Mouse (Mus musculus) yolk sac, embryonic 10.5 days (tissue): Measurements from ENCODE around the gene Glra1.
"Not testable (repeated sequence)": the region's sequence is repeated elsewhere in the genome, so short reads cannot be mapped to it uniquely, and the experiment has no call there.

Experiments used
- DNase-seq: peaks from one replicate; pipeline ENCODE4 v3.0.0-alpha.2; 2017; ENCODE audit warnings: low spot score

Glra1 gene

DNA sequence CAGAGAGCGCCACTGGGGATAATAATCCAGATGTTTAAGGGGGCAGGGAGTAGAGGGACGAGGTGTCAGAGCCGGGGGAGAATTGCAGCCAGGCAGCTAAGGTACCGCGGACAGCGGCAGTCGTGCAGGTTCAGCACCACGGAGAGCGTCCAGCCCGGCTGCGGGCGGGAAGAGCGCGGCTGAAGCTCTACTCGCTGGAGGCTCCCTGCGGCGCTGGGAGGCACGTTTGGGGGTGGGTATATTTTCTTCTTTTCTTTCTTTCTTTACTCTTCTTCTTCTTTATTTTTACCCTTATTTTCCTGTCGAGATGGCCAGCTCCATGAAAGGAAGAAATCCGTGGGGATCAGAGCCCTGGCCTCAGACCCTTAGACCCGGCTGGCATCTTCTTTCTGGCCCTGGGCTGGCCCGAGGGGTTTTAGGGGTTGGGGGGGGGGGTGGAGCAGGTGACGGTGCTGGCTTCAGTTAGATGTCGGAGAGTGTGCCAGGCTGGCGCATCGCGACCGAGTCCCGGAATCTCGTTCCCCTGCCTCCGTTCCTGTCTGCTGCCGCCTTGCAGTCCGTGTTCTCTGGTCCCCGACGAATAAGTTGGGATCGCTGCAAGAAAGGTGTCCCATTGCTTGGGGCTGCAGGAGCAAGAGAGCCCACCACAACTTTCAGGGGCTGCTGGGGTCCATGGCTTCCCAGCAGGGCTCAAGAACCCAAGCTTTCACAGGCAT is at the start of gene Glra1:
Glra1 (minus strand) TSS at position 391 of the 716 bp plus-strand sequence.
- peak; percentile 67 for DNase-seq

DNA sequence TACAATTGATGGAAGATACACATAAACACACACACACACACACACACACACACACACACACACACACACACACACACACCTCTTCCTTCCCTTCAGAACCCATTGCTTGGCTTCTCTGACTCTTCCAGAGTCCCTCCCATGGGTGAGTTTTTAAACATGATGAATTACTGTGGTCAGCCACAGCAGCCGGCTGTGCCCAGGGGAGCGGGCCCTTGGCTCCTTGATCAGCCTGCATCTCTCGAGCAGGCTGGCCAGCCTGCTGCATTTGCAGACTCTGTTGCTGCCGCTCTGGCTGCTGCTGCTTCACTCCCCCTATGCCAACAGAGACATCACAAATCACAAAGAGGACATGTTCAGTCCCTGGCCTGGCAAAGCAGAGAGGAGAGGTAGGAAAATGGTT is 29.0 kb upstream of the Glra1 start:
- no peak for DNase-seq

DNA sequence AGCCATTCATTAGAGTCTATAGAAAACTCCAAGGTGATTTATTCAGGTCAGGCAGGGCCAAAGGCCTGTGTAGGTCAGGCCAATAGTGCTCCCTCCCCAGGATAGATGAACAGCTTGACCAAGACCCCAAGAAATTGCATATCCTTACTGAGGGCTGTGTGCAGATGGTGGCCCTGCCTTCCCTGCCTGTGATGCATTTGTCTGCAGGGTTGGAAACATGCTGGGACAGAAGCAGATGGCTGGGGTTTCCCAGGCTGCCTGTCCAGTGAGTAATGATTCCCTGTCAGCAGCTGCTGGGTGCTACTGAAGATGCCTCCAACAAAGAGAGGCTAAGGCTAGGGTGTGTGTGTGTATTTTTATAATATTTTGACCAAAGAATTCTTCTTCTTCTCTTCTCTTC is 25.9 kb upstream of the Glra1 start:
- DNase-seq: peak; percentile 3

DNA sequence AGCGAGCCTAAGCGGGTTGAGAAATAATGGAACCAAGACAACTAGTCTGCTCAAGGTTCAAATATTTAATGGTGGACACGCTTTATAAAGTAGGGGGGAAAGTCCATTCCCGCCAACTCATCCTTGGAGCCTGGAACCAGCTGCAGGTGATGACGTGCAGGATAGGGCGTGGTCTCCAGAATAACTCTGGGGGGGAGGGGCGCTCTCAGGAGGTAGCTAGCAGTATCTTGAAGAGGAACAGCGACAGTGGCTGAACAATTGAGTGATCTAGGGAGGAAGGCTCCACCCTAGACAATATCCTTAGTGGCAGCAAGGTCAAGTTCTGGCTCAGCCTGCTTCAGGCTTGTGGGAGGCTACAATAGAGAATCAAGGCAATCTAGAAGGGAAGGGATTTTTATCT is 6.6 kb upstream of the Glra1 start:
- DNase-seq: not testable (repeated sequence)

DNA sequence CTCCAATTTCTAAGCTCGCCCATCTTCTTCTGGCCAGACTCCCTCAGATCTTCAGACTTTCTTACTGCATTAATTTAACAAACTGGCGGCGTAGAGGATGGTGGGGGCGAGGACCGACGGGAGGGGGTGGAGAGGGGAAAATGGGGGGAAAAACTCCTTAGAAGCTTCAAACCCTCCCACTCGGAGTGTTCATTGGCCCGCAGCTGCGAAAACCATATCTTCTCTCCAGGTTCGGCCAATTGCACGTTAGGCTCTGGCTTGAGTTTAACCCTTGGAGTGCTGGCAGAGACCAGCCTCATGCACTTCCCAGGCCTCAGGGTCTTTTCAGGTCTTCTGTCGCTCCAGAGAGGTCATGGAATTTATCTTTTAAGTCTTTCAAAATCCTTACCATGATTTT is 524 bp upstream of the Glra1 start:
- DNase-seq: no peak

DNA sequence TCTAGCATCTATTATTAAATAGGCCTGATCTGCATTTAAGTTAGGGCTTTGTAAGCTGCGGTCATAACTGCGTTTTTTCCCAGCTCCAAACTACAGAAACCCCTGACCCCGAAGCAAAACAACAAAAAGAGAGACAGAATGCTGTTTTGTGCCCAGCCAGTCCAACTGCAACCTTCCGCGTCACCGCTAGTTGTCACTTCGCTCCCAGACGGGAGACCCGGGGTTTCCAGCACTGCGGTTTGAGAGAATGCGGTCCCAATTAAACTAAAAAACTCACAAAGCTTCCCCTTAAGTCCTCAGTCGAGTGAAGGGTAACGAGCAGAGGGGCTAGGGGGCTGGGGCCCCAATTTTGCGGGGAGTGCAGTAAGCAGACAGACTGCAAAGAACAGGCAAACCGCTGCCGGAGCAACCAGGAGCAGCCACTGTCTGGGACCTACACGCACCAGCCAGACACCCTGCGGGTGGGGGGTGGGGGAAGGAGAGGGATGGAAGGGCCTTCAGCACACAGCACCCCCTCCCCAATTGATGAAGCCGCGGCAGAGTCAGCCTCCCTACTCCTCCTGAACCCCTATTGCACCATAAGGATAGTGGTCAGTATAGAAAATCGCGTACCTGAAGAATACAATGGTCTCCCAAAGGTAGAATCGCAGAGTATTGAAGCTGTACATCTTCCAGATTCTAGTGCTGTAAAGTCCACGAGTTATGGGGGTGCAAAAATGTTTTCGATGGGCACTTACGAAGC is 761 bp downstream of the Glra1 start:
- DNase-seq: no peak

DNA sequence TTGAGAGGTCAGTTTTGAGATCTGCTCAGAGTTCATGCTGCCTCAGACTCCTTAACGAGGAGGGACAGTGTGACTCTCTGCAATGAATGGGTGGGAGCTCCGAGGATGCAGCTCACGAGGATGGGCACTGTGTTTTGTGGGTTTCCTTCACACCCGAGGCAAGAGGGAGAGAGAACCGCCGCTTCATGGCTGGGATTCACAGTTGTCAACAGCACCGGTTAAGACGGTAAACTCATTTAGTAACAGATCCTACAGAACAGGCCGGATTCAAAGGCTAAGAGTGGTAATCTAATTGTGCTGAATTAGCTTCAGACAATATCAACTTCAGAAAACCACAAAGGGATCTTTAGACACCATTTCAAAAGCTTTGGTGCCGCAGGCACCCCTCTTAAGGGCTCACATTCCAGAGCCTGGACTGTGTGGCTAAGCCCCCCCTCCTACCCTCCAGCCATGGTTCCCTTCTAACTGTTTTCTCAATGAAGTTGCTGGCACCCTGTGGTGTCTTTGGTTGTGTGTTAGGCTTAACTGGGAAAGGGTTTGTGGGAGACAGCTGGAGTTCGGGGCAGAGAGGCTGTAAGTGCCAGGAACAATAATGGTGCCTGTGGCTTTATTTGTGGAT is 6.4 kb downstream of the Glra1 start:
- DNase-seq: no peak

DNA sequence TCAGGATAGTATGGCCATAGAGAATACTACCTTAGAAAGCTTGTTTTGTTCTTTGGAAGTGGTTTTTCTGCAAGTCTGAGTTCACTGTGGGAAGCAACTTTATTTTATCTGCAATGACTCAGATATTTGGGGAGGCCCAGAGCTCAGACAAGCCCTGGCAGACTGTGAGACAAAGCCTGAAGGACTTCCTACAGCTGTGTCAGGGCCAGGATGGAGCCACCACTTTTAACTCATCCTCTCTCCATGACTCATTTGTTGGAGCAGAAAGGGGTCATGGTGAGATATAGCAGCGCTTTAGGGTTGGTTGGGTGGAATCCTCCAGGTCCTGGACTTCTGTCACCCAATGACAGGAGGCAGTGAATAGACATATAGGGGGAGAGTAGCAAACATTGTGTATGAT is 12.3 kb downstream of the Glra1 start:
- DNase-seq: no peak

DNA sequence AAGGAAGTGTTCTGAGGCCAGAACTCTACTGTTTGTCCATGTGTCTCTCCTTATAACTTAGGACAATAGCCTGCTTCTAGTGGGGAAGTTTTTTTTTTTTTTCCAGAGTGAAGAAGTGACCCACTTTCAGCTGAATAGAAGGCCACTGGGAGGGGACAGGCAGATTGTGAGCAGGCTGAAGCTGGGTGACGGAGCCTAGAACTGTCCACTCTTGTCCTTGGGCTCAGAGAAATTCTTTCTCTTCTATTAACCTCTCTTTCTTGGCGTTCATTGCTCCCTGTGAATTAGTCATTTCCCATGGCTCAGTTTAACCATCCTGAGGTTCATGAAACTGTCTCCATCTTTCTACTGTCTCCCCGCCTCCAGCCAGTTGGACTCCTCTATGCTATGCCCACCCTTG is 13.6 kb downstream of the Glra1 start:
- DNase-seq: no peak

DNA sequence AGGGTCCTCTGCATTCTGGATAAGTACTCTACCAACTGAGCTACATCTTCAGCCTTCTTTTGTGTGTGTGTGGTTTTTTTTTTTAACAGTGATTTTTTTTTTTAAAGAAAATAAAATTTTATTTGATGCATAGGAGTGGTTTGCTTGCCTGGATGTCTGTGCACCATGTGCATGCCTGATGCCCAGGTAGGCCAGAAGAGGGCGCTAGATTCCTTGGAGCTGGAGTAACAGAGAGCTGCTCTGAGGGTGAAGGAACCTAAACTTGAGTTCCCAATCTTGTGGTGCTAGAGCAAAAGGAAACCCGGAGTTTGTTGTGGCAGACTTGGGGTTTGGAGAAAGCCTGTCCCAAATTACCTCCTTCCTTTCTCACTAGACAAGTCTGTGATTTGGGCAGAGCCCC is 16.8 kb downstream of the Glra1 start:
- no peak for DNase-seq

DNA sequence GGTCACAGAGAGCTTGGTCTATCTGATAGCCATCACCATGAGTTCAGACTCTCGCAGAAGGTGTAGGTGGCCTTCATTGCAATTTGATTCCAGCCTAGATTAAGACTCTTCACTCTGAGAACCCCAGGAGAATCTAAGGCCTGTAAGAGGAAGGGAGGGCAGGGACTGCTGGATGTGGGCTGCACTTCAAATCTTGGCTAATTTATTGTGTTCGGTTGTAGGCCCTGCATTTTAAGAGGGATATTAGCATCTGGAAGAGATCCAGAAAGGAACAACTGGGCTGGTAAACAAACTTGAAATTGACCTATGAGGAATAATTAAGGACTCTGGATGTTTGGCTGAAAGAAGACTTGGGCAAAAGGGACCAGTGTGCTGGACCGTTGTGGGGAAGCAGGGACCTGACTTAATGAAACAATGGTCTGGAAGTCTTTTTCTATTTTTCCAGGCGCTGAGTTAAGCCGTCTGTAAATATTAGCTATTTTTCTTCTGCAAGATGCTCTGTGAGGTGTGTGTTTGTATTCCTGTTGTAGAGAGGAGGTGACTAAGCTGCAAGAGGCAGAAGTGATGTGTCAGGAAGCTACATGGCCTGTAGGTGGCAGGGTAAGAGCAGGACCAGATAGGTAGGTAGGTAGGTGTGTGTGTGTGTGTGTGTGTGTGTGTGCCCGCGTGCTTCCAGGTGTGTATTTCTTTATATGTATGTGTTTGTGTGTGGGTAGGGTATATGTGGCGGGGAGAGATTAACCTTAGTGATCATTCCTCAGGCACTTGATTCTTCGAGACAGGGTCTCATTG is 18.4 kb downstream of the Glra1 start:
- no peak for DNase-seq

DNA sequence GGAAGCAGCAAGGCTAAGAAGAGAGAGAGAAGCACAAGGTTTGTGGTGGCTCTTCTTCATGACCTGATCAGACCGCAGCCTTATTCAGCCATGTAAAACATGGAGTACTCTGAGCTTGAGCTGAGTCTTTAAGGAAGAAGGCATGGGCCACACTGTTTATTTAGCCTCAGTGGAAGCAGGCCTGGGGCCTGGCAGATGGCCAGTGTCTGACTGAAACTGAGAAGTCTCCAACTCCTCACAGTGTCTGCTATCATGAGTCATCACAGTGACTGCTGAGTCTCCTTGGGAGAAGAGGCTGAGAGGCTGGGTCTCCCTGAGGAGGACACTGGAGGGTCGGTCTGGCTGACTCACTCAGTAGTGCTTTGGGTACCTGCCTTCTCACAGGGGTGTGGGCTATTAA is 33.6 kb downstream of the Glra1 start:
- DNase-seq: no peak

DNA sequence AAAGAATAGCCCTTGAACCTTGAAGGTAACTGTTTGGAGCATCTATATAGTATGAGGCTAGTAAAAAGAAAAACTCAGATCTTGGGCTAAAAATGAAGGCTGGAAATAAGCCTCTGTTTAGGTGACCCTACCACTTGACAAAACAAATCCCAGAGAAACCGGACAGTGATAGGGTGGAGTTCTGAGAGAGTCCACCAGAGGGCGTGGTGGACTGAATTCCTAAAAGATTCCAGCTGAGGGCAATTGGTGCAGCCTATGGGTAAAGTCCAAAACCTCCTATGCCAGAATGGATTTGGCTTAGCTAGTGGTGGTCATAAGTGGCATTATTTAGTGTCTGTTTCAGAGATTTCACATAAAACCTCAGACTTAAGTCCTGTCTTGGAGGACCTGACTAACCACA is 36.9 kb downstream of the Glra1 start:
- DNase-seq: no peak

DNA sequence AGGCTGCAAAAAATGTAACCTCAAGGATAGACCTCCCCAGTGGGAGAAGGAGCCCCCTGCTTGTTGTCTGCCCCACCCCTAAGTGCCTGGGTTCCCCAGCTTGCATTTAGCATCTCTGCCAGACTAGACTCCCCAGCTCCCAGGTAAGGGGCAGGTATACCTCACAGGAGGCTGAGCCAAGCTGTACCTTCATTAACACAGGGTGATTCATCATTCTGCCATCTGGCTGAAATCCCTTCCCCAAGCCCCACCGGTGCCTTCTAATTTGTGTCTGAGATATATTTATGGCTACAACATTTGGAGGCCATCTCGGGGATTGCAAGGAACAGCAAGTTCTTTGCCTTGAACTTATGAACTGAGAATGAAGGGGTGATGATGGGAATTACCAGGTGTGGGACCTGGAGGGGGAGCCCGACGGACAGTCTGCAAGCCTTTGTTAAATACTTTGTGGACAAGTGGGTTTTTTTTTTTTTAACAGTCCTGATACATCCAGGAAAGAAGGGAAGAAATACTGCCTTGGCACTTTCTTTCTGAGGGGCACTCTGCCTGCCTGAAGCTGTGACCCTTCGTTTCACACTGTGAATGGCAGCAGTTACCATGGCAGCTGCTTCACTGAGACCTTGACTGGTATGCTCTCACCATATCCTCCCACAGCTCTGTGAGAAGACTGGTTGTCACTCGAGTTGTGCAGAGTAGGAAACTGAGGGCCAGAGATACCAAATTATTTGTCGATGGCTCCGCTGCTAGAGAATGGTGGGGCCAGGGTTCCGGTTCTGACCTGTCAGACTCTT is 41.5 kb downstream of the Glra1 start:
- DNase-seq: no peak

DNA sequence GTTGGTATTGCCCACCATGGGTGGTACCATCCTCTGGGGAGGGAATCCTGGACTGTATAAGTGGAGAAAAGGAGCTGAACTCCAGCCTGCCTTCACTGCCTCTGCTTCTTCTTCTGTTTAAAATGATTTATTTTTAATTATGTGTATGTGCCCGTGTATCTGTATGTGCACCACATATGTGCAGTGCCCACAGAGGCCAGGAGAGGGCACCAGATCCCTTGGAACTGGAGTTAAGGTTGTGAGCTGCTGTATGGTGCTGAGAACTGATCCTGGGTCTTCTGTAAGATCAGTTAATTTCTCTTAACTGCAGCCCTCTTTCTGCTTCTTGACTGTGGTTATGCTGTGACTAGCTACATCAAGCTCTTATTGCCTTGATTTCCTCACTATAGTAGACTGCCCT is 62.3 kb downstream of the Glra1 start:
- no peak for DNase-seq

DNA sequence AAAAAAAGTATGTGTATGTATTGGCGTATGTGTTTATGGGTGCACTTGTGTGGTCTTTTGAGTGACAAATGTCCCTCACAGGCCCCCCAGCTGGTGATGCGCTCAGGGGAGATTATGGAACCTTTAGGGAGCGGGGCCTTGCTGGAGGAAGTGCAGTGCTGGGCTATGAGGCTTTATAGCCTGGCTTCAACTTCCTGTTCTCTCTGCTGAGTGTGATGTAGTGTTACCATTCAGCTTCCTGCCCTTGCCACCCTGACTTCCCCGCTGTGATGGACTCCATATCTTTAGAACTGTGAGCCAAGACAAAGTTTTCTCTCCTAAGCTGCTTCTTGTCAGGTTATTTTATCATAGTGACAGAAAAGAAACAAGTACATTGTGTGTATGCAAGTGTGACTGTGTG is 65.3 kb downstream of the Glra1 start:
- no peak for DNase-seq

DNA sequence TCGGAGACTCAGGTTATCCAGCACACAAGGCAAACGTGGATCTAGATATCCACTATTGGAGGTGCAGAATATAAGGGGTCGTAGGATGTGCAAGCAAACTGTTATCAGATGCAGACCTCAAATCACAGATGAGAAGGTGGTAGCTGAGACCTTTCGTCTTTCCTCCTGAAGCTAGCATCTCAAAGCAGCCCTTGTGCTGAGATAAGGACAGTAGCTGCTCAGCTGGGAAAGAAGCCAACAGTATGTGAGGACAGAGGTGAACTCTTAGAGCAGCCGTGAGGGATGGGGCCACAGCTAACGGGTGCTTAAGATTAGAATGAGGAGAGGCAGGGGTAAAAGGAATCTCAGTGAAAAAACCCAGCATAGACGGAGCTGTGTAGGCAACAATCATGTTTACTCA is 65.9 kb downstream of the Glra1 start:
- no peak for DNase-seq

DNA sequence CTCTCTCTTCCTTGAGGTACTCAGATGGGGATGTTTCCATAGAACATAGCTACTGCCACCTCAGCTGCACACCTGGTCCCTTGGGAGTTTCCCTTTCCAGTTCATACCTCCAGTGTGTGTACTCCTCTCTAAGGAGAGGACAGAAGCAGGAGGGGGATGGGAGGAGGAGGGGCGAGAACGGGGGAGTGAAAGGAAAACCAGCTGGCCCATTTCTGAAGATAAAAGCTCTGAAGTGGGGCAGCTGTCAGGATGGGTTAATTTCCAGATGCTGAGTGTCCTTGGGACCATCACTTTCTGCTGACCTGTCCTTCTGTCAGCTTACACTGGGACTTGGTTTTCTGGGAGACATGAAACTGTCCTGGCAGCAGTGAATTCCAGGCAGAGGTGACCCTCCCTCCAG is 73.2 kb downstream of the Glra1 start:
- DNase-seq: no peak

DNA sequence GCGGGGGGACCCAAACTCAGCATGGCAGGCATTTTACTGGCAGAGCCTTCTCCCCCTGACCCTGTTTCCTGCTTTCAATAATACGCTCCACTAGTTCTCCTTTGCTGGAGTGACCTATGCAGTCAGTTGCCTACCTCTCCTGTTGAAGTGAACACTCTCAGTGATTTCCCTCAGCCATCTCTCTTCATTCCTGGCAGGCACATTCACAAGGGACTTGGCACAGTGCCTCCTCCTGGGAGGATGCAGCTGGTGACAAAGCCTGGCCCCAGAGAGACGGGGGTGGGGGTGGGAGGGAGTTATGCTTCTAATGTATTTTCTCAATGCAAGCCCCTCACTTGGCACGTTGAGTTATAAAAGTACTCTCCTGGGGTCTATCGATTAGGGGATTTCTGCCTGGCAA is 74.6 kb downstream of the Glra1 start:
- no peak for DNase-seq

DNA sequence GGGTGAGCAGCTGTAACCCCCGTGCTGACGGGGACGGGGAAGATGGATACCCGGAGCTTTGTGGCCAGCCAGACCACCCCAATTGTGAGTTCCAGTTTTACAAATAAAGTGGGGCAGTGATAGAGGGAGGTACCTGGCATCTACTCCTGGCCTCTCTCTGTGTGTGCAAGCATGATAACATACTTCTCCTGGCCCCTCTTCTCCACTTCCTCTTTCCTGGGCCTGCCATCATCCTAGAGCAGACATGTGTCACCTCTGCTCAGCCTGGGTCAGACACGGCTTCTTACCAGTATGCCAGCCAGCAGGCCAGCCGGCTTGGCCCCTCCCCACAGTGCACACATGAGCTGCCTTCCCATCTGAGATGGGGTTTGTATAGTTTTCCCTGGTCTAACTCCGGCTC is 77.3 kb downstream of the Glra1 start:
- no peak for DNase-seq

DNA sequence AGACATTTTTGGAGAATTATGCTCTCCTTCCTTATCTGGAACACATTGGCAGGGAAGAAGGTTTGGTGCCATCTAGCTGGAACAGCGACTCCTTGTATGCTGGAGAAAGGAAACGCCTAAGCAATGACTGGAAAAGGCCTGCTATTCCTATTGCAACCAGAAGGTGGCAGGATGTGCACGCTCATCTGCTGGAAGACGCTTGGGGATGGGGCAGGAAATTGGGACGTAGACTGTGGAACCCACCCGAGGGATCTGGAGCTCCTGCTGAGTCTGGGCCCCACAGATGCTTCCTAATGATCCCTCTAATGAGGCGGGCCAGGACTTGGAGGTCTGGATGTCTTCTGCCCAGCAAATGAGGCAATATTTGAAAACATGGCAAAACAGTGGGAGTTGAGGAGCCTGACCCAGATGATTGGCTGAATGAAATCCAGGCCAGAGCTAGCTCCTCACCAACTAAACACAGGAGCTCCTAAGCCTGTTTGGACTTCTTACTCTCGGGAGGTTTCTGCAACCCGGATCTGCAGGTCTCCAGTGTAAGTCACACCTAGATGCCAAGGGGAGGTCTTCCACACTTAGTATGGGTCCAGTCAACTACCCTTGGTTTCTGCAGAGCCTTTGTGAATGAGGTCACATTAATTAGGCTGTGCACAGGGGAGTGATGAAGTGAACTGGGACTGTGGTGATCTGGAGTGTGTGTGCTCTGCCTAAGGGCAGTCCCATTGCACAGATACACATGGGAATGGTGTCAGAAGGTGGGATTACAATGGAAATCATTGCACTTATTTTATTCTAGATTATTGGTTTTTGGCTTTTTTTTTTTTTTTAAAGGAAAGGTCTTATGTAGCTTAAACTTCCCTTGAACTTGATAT is 89.0 kb downstream of the Glra1 start:
- DNase-seq: peak; percentile 59
